Mouse (Mus musculus) CD4-positive, CD25-positive, alpha-beta regulatory T cell, adult 4 months (primary cell): ENCODE measurements around the gene 1190007I07Rik. TPM values are rescaled to one million over a fixed set of nuclear protein-coding genes. Genes with fewer than 3 reads are reported as not detected.
A peak's percentile ranks its signal among the peaks of the same experiment; 100 is the strongest.
"Not testable (repeated sequence)": the region's sequence is repeated elsewhere in the genome, so short reads cannot be mapped to it uniquely, and the experiment has no call there.

Experiments
- ATAC-seq: one replicate; pipeline ENCODE4 v1.8.0; 2017
- polyA plus RNA-seq, 2 experiments: library from polyadenylated mRNA; unstranded; fragments of 100-300 nt; shearing (Covaris generic); gene quantifications; one replicate each; pipeline ENCODE4 v1.2.1; 2017

The 1190007I07Rik gene
- polyA plus RNA-seq, 2 experiments from 2014 or later: 22.2 to 27.0 TPM

- peak; percentile 21 for ATAC-seq
Measured at GRCm38 (mm10) chr10:82629111-82629585, 6.1 kb upstream of the 1190007I07Rik start.

- ATAC-seq: peak; percentile 18
Measured at GRCm38 (mm10) chr10:82623553-82623932, 515 bp upstream of the 1190007I07Rik start.

- ATAC-seq: peak; percentile 30
Measured at GRCm38 (mm10) chr10:82622235-82622634, 793 bp downstream of the 1190007I07Rik start.

- not testable (repeated sequence) for ATAC-seq
Measured at GRCm38 (mm10) chr10:82594421-82594820, 28.6 kb downstream of the 1190007I07Rik start.

- ATAC-seq: not testable (repeated sequence)
Measured at GRCm38 (mm10) chr10:82589673-82590072, 33.4 kb downstream of the 1190007I07Rik start.

- not testable (repeated sequence) for ATAC-seq
Measured at GRCm38 (mm10) chr10:82571091-82571490, 51.9 kb downstream of the 1190007I07Rik start.

Other genes with a start within 250 kb of the 1190007I07Rik start
- 1 to 10 TPM in 1 of 2 experiments, not detected in 1; 1.2 TPM for gene Gm1553, start 130.6 kb downstream of the 1190007I07Rik start, polyA plus RNA-seq
- gene Tdg, start 6.6 kb upstream of the 1190007I07Rik start, polyA plus RNA-seq: 10 to 100 TPM; 23.4 to 40.3 TPM
- gene Glt8d2, start 67.4 kb upstream of the 1190007I07Rik start, polyA plus RNA-seq: 1 to 10 TPM; 2.1 to 2.9 TPM
- gene Hcfc2, start 72.9 kb upstream of the 1190007I07Rik start, polyA plus RNA-seq: 10 to 100 TPM; 22.7 to 24.9 TPM
- gene Nfyb, start 140.9 kb upstream of the 1190007I07Rik start, polyA plus RNA-seq: 10 to 100 TPM; 72.3 to 84.2 TPM
- 10 to 100 TPM; 17.5 to 20.6 TPM for gene Txnrd1, start 210.7 kb upstream of the 1190007I07Rik start, polyA plus RNA-seq
- gene Eid3, start 243.4 kb upstream of the 1190007I07Rik start, polyA plus RNA-seq: under 1 TPM; 0.58 to 0.98 TPM